Mouse (Mus musculus) embryonic facial prominence, embryonic 15.5 days (tissue): ENCODE results near the gene Msx1. TPM values are rescaled to one million over a fixed set of nuclear protein-coding genes. Genes with fewer than 3 reads are reported as not detected.

Source experiments
- ATAC-seq: fragments of 200-750 bp; cut with Nextera tagmentation; 2 replicates; pipeline ENCODE4 v1.8.0; 2017; ENCODE audit warnings: low read depth, moderate TSS enrichment; ENCODE audit not compliant: insufficient number of reproducible peaks, low FRiP score, low TSS enrichment
- H3K27ac ChIP-seq: fragments of 300-500 bp; sonication (generic); replicated peaks from 2 replicates; pipeline ENCODE4 v1.5.1; 2015; ENCODE audit warnings: mild to moderate bottlenecking, inconsistent platforms
- H3K27me3 ChIP-seq: fragments of 300-500 bp; sonication (generic); 2 replicates; pipeline ENCODE4 v1.6.1; 2015; ENCODE audit warnings: inconsistent platforms
- H3K36me3 ChIP-seq: fragments of 300-500 bp; sonication (generic); 2 replicates; pipeline ENCODE4 v1.6.1; 2015; ENCODE audit warnings: mild to moderate bottlenecking, inconsistent platforms
- H3K4me1 ChIP-seq: fragments of 300-500 bp; sonication (generic); 2 replicates; pipeline ENCODE4 v1.6.1; 2015; ENCODE audit warnings: inconsistent platforms
- H3K4me2 ChIP-seq: fragments of 300-500 bp; sonication (generic); replicated peaks from 2 replicates; pipeline ENCODE4 v1.6.1; 2015; ENCODE audit warnings: mild to moderate bottlenecking, inconsistent platforms
- H3K4me3 ChIP-seq: fragments of 300-500 bp; sonication (generic); replicated peaks from 2 replicates; pipeline ENCODE4 v1.5.1; 2015; ENCODE audit warnings: mild to moderate bottlenecking, inconsistent platforms
- H3K9ac ChIP-seq: fragments of 300-500 bp; sonication (generic); 2 replicates; pipeline ENCODE4 v1.6.1; 2015; ENCODE audit warnings: inconsistent platforms
- H3K9me3 ChIP-seq: fragments of 300-500 bp; sonication (generic); replicated peaks from 2 replicates; pipeline ENCODE4 v1.6.1; 2016; ENCODE audit warnings: inconsistent platforms
- WGBS: fragments of 180-500 bp; shearing (Covaris S2); methylation state at CpG from one replicate; pipeline ENCODE4 v1.1.7; 2015; 5-methylcytosine and 5-hydroxymethylcytosine counted together
- polyA plus RNA-seq: library from polyadenylated mRNA; unstranded; fragments of >200 nt; fragmentation: Nextera tagmentation; extraction: Ambion mirVana; gene quantifications from 2 replicates; pipeline ENCODE4 v1.2.1, GENCODE M21; 2015

Gene Msx1
- polyA plus RNA-seq, 1 experiment from 2014 or later, result 201 TPM

GRCm38 (mm10) chr5:37818533-37819215 is 5.7 kb downstream of the Msx1 start:
- H3K4me1 ChIP-seq, result peaks cover 41% of the 10 kb centered on the region
- WGBS, result 14% methylated on average over 25 of the region's 25 CpGs
- peak overlapping the region; percentile 53 for H3K4me2 ChIP-seq
- H3K27ac ChIP-seq, result peak overlapping the region; percentile 71
- no peaks in the 10 kb centered on the region for H3K9me3 ChIP-seq
- ATAC-seq, result 0 out of 2 replicates have a peak, but pooled peaks have one; percentile 5
- H3K27me3 ChIP-seq, result peaks cover 77% of the 10 kb centered on the region
- no peaks in the 10 kb centered on the region for H3K36me3 ChIP-seq
- H3K4me3 ChIP-seq, result peak overlapping the region; percentile 35
- no peak overlapping the region for H3K9ac ChIP-seq

- Histone ChIP-seq H3K9me3 (no peaks in the 10 kb centered on the region), H3K4me3 (peak overlapping the region; percentile 35), H3K27ac (peak overlapping the region; percentile 71), H3K36me3 (no peaks in the 10 kb centered on the region), H3K4me1 (peaks cover 38% of the 10 kb centered on the region), H3K4me2 (peak overlapping the region; percentile 53), H3K9ac (peak overlapping the region; percentile 0; the same call in 1 of the 2 replicates), H3K27me3 (peaks cover 75% of the 10 kb centered on the region)
- no peak for ATAC-seq
- WGBS, result 11% methylated on average over 34 of the region's 34 CpGs
Observed at GRCm38 (mm10) chr5:37817658-37818532, 6.5 kb downstream of the Msx1 start.

- peak; percentile 64 for ATAC-seq
- peak overlapping the region; percentile 0 for H3K9ac ChIP-seq
Observed at GRCm38 (mm10) chr5:37816907-37817657, 7.3 kb downstream of the Msx1 start.

GRCm38 (mm10) chr5:37815909-37816308 is 8.5 kb downstream of the Msx1 start:
- Histone ChIP-seq H3K9me3 (no peaks in the 10 kb centered on the region), H3K9ac (no peak overlapping the region), H3K4me2 (no peak overlapping the region), H3K4me1 (peaks cover 34% of the 10 kb centered on the region), H3K36me3 (no peaks in the 10 kb centered on the region), H3K27ac (no peak overlapping the region), H3K27me3 (peaks cover 62% of the 10 kb centered on the region), H3K4me3 (no peak overlapping the region)
- 65% methylated on average over 4 of the region's 4 CpGs for WGBS
- no peak for ATAC-seq

More at GRCm38 (mm10) chr5:37816907-37817657, 7.3 kb downstream of the Msx1 start:
- no peaks in the 10 kb centered on the region for H3K36me3 ChIP-seq
- no peaks in the 10 kb centered on the region for H3K9me3 ChIP-seq
- H3K27ac ChIP-seq, result peak overlapping the region; percentile 71
- WGBS, result 3% methylated on average over 46 of the region's 46 CpGs
- peaks cover 71% of the 10 kb centered on the region for H3K27me3 ChIP-seq
- peak overlapping the region; percentile 35 for H3K4me3 ChIP-seq
- H3K4me1 ChIP-seq, result peaks cover 38% of the 10 kb centered on the region
- peak overlapping the region; percentile 53 for H3K4me2 ChIP-seq

- no peak overlapping the region for H3K4me3 ChIP-seq
- H3K27ac ChIP-seq, result no peak overlapping the region
- no peaks in the 10 kb centered on the region for H3K36me3 ChIP-seq
- H3K27me3 ChIP-seq, result peaks cover 49% of the 10 kb centered on the region
- no peak overlapping the region for H3K4me2 ChIP-seq
- H3K4me1 ChIP-seq, result peaks cover 30% of the 10 kb centered on the region
- no peak overlapping the region for H3K9ac ChIP-seq
- no peak for ATAC-seq
- no peaks in the 10 kb centered on the region for H3K9me3 ChIP-seq
Observed at GRCm38 (mm10) chr5:37814169-37814568, 10.2 kb downstream of the Msx1 start.

- Histone ChIP-seq H3K9me3 (no peaks in the 10 kb centered on the region), H3K4me3 (no peak overlapping the region), H3K4me1 (peaks cover 4% of the 10 kb centered on the region; the same call in 1 of the 2 replicates), H3K9ac (no peak overlapping the region), H3K27me3 (no peaks in the 10 kb centered on the region), H3K27ac (no peak overlapping the region), H3K36me3 (no peaks in the 10 kb centered on the region), H3K4me2 (no peak overlapping the region)
- 83% methylated on average over 6 of the region's 6 CpGs for WGBS
- ATAC-seq, result no peak
Observed at GRCm38 (mm10) chr5:37805291-37805690, 19.1 kb downstream of the Msx1 start.

GRCm38 (mm10) chr5:37804512-37805118 is 19.8 kb downstream of the Msx1 start:
- no peaks in the 10 kb centered on the region for H3K9me3 ChIP-seq
- peak overlapping the region; percentile 68 for H3K27ac ChIP-seq
- H3K4me1 ChIP-seq, result peaks cover 4% of the 10 kb centered on the region; the same call in 1 of the 2 replicates
- H3K9ac ChIP-seq, result no peak overlapping the region
- ATAC-seq, result peak; percentile 40; the same call in 1 of the 2 replicates
- H3K4me3 ChIP-seq, result no peak overlapping the region
- H3K36me3 ChIP-seq, result no peaks in the 10 kb centered on the region
- no peaks in the 10 kb centered on the region for H3K27me3 ChIP-seq
- no peak overlapping the region for H3K4me2 ChIP-seq
- 44% methylated on average over 8 of the region's 8 CpGs for WGBS

GRCm38 (mm10) chr5:37797251-37797650 is 27.1 kb downstream of the Msx1 start:
- WGBS, result 53% methylated on average over 6 of the region's 6 CpGs
- Histone ChIP-seq H3K27me3 (no peaks in the 10 kb centered on the region), H3K27ac (peak overlapping the region; percentile 48; the same call in 1 of the 2 replicates), H3K4me2 (no peak overlapping the region), H3K9ac (no peak overlapping the region), H3K9me3 (no peaks in the 10 kb centered on the region), H3K4me3 (no peak overlapping the region), H3K36me3 (no peaks in the 10 kb centered on the region), H3K4me1 (no peaks in the 10 kb centered on the region)
- ATAC-seq, result peak; percentile 85

- 0 out of 2 replicates have a peak, but pooled peaks have one; percentile 5 for ATAC-seq
- H3K9ac ChIP-seq, result no peak overlapping the region
- no peaks in the 10 kb centered on the region for H3K36me3 ChIP-seq
- H3K9me3 ChIP-seq, result no peaks in the 10 kb centered on the region
- no peak overlapping the region for H3K4me2 ChIP-seq
- 56% methylated on average over 5 of the region's 5 CpGs for WGBS
- H3K4me3 ChIP-seq, result no peak overlapping the region
- H3K27ac ChIP-seq, result peak overlapping the region; percentile 48
- no peaks in the 10 kb centered on the region for H3K27me3 ChIP-seq
- H3K4me1 ChIP-seq, result no peaks in the 10 kb centered on the region
Observed at GRCm38 (mm10) chr5:37796751-37797150, 27.6 kb downstream of the Msx1 start.

- H3K27ac ChIP-seq, result 0 out of 2 replicates have a peak overlapping the region, but pooled peaks have one; percentile 48
- no peaks in the 10 kb centered on the region for H3K4me1 ChIP-seq
- H3K4me3 ChIP-seq, result no peak overlapping the region
- H3K27me3 ChIP-seq, result no peaks in the 10 kb centered on the region
- WGBS, result 78% methylated on average over 6 of the region's 6 CpGs
- H3K9me3 ChIP-seq, result no peaks in the 10 kb centered on the region
- no peak overlapping the region for H3K4me2 ChIP-seq
- ATAC-seq, result no peak
- no peak overlapping the region for H3K9ac ChIP-seq
- no peaks in the 10 kb centered on the region for H3K36me3 ChIP-seq
Observed at GRCm38 (mm10) chr5:37795691-37796090, 28.7 kb downstream of the Msx1 start.
